Mouse (Mus musculus): ENCODE measurements around the gene Nars2.
A peak's percentile ranks its signal among the peaks of the same experiment; 100 is the strongest.

- peak; percentile 85 for TF ChIP-seq POLR2A (IDR thresholded peaks at IDR 0.05; ENCODE audit: insufficient read depth, low read depth, low read length)
- TF ChIP-seq CTCF (IDR thresholded peaks at IDR 0.05) = no peak
Measured at GRCm38 (mm10) chr7:97082219-97083101, 131.2 kb downstream of the Nars2 start.

Measured in heart, adult 2 months (tissue).